ENCODE assay signal across 8 mouse cellular contexts in the genomic region with DNA sequence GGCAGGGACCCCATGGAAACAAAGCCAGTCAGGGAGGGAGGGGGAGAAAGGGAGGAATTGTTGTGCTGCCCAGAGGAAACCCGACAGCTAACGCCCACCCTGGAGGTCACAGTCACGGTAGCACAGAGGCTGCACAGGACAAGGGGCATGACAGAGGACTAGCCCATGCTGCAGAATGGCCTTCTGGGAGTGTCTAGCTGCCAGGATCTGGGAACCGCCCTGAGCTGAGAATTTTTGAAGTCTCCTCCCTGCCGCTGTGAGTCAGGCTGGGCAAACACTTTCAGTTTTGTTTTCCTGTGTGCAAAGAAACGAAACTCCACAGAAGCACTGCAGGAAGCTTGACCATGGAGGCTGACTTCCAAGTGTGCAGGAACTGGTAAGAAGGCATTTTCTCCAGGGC. TPM values are rescaled to one million over a fixed set of nuclear protein-coding genes. Genes with fewer than 3 reads are reported as not detected.
DNase-seq lines count a peak whose midpoint lies in the region; ATAC-seq and TF ChIP-seq lines count a peak whose summit lies in the region.

Xaf1 (plus strand) TSS at position 296 of the 400 bp plus-strand sequence.

- DNase-seq in layer of hippocampus, adult 2 months (ENCODE audit: low spot score in 2 of 2): no peak
- no peak for DNase-seq in layer of hippocampus, postnatal 14 days (ENCODE audit: low spot score in 2 of 2)
- DNase-seq in adrenal gland, adult 2 months: peak; percentile 85
- DNase-seq in gastrocnemius, postnatal 25 days: peak; percentile 76
- DNase-seq in lung, adult 18-20 months: peak; percentile 81 to 87
- peak; percentile 5 for DNase-seq in retina, embryonic 14.5 days (ENCODE audit: low spot score)
- peak; percentile 15 for DNase-seq in yolk sac, embryonic 10.5 days (ENCODE audit: low spot score)

- ATAC-seq in inflammation-experienced regulatory T-cells, adult 6 months: peak; percentile 84

- H3K4me3 ChIP-seq in layer of hippocampus, adult 2 months: peak within 1 kb of the TSS; percentile 46

- no peak for TF ChIP-seq CTCF in layer of hippocampus, adult 2 months (conservative IDR thresholded peaks at IDR 0.05)

- peak within 1 kb of the TSS; percentile 85 for H3K27ac ChIP-seq in layer of hippocampus, adult 2 months

RNA-seq across cellular contexts. Expression of gene Xaf1, which starts in this region (rescaled TPM):
- total RNA-seq in layer of hippocampus, adult 2 months (2021): 1 to 10 TPM; 4.2 to 5.2 TPM
- total RNA-seq in layer of hippocampus, postnatal 14 days (2021): 1 to 10 TPM; 2.4 to 2.9 TPM
- total RNA-seq in adrenal gland, adult 2 months (2021): 10 to 100 TPM; 22.3 to 28.9 TPM
- 26.9 and 28.1 TPM in 2 replicates for polyA plus RNA-seq in adrenal gland, adult 2 months (2012; rRNA removed)
- 1 to 10 TPM; 4.6 TPM for total RNA-seq in gastrocnemius, postnatal 25 days (2021)
- polyA plus RNA-seq in inflammation-experienced regulatory T-cells, adult 6 months (2017; shearing (Covaris generic)): 100 to 1,000 TPM in 1 of 3 experiments, 10 to 100 TPM in 2; 45.3 to 118 (median 50.4) TPM

Comparison
In these comparisons a context has a peak if more than half of its experiments do, and no peak if none do; other contexts are left out.
1. DNase-seq: peak in adrenal gland, adult 2 months (single experiment), gastrocnemius, postnatal 25 days (single experiment), lung, adult 18-20 months (2 of 2), retina, embryonic 14.5 days (single experiment) and yolk sac, embryonic 10.5 days (single experiment); none in layer of hippocampus, adult 2 months (0 of 2) and layer of hippocampus, postnatal 14 days (0 of 2).